Mouse (Mus musculus) heart, postnatal 0 days (tissue): ENCODE measurements around the gene Susd1.

Experiments used
- CTCF ChIP-seq: IDR thresholded peaks from 2 replicates; pipeline ENCODE4 v1.5.1; 2016; ENCODE audit warnings: antibody characterized with exemption, control low read depth, low read depth
- EP300 ChIP-seq: IDR thresholded peaks from 2 replicates; pipeline ENCODE4 v1.6.1; 2016; ENCODE audit warnings: antibody characterized with exemption, low read depth

DNA sequence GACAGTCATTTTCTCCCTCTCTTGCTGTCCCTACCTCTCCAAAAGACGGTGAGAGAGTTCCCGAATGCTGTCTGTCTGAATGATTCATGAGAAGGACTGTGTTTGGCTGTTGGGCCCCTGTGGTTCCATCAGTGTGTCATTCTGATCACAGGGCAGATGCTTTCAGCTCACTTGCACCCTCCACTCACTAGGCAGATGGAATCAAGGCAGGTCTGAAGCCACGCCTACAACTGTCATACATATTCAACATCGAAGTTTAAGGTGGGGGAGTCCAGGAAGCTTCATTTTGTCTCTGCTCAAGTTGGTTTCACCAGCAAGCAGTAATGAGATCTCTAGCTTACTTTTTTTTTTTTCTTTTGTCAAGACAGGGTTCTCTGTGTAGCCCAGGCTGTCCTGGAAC is 104.2 kb downstream of the Susd1 start:
- TF ChIP-seq CTCF (no peak), EP300 (no peak)
